Mouse (Mus musculus): Measurements from ENCODE around the gene Cers6.
A peak's percentile ranks its signal among the peaks of the same experiment; 100 is the strongest.

Gene Cers6

GRCm38 (mm10) chr2:69071440-69072235 lies 210.4 kb downstream of the Cers6 start:
- no peak for DNase-seq (ENCODE audit: low read depth)

GRCm38 (mm10) chr2:69077189-69077588 lies 215.9 kb downstream of the Cers6 start:
- no peak for DNase-seq (ENCODE audit: low read depth)

- no peak for DNase-seq (ENCODE audit: low read depth)
Observed at GRCm38 (mm10) chr2:69080760-69081159, 219.5 kb downstream of the Cers6 start.

- no peak for DNase-seq (ENCODE audit: low read depth)
Observed at GRCm38 (mm10) chr2:69082499-69083197, 221.4 kb downstream of the Cers6 start.

DNA sequence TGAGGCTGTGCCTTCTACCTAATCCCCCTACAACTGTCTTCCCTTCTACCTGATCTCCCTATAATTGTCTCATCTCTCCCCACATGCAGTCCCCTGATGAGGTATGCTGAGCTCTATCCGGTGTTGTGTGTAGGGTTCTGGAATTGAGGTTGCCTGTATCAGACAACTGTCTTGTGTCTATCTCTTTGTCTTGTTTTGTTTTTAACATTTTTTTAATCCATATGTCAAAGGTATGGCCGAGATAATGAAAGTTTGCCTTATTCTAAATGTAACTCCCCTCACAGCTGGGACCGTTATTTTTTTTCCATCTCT lies 221.9 kb downstream of the Cers6 start:
- no peak for DNase-seq (ENCODE audit: low read depth)

GRCm38 (mm10) chr2:69084416-69084815 lies 223.2 kb downstream of the Cers6 start:
- no peak for DNase-seq (ENCODE audit: low read depth)

DNA sequence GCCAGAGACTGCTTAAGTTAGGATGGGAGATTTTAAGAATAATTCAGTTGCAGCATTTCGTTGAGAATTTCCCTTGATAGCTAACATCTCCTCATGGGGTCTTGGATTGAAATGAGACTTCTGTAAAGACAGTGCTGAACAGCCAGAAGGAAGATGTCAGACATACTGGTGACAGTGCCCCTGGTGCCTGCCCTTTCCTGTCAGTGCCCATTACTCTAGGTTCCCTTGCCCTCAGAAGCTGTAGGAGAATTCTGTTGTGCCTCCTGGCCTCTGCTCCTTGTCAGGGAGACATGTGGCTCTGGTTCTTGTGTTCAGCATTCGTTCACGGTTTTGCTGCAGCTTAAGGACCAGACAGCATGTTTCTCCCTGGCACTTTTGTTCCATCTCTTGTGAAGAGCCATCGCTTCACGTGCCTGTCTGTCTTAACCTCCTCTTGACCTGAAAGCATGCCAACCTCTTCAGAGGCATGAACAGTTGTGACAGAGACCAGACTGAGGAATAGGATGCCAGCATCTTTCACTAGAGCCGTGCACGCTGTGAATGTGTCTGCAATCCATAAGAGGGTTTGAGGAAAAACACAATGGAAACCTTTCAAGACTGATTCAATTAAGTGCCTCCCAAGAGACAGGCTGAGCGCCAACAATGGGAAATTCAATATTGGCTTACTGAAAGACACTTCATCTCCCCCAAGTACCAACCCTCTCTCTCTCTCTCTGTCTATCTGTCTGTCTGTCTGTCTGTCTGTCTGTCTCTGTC lies 225.4 kb downstream of the Cers6 start:
- DNase-seq (ENCODE audit: low read depth): peak; percentile 11

- no peak for DNase-seq (ENCODE audit: low read depth)
Observed at GRCm38 (mm10) chr2:69095836-69096235, 234.6 kb downstream of the Cers6 start.

- no peak for DNase-seq (ENCODE audit: low read depth)
Observed at GRCm38 (mm10) chr2:69096821-69097220, 235.6 kb downstream of the Cers6 start.

DNA sequence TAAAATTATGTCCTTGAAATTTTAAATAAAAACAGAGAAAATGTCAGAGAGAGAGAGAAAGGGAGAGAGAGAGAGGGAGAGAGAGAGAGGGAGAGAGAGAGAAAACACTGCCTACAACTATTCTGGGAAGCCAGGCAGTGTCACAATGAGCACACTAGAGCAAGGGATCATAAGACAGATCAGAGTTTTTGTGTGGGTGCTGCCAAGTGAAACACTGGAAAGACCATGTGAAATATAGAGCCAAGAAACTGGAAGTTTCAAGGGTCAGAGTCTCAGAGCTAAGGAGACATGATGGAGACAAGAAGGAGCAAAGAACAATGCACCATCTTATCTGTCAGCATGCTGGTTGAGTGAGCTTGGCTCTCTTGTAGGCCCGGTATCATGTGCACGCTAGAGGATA lies 236.3 kb downstream of the Cers6 start:
- DNase-seq (ENCODE audit: low read depth): no peak

- no peak for DNase-seq (ENCODE audit: low read depth)
Observed at GRCm38 (mm10) chr2:69098701-69099100, 237.5 kb downstream of the Cers6 start.

- no peak for DNase-seq (ENCODE audit: low read depth)
Observed at GRCm38 (mm10) chr2:69099147-69099546, 237.9 kb downstream of the Cers6 start.

DNA sequence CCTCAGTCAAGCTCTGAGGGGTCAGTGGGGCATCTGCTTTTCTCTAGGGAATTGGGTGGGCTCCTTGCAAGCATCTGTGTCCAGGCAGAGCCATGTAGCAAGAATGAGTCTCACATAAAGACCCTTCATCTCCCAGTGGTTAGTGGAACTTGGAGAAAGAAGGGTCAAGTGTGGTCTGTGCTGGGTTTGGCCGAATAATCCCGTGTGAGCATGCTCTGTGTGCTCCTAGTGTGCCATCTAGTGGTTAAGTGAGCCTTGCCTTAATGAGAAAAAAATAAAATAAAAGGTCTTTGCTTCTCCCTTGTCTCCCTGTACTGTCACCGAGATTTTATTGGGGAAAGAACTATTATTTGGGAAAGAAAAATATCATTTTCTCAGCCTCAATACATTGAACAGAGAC lies 239.5 kb downstream of the Cers6 start:
- DNase-seq (ENCODE audit: low read depth): peak; percentile 74

GRCm38 (mm10) chr2:69103526-69103925 lies 242.3 kb downstream of the Cers6 start:
- no peak for DNase-seq (ENCODE audit: low read depth)

GRCm38 (mm10) chr2:69104511-69105145 lies 243.4 kb downstream of the Cers6 start:
- DNase-seq (ENCODE audit: low read depth): no peak

GRCm38 (mm10) chr2:69109246-69109645 lies 248.0 kb downstream of the Cers6 start:
- DNase-seq (ENCODE audit: low read depth): no peak

GRCm38 (mm10) chr2:69109710-69110109 lies 248.5 kb downstream of the Cers6 start:
- DNase-seq (ENCODE audit: low read depth): peak; percentile 12

GRCm38 (mm10) chr2:69112609-69113008 lies 251.4 kb downstream of the Cers6 start:
- no peak for DNase-seq (ENCODE audit: low read depth)

GRCm38 (mm10) chr2:69113829-69114547 lies 252.7 kb downstream of the Cers6 start:
- no peak for DNase-seq (ENCODE audit: low read depth)

DNA sequence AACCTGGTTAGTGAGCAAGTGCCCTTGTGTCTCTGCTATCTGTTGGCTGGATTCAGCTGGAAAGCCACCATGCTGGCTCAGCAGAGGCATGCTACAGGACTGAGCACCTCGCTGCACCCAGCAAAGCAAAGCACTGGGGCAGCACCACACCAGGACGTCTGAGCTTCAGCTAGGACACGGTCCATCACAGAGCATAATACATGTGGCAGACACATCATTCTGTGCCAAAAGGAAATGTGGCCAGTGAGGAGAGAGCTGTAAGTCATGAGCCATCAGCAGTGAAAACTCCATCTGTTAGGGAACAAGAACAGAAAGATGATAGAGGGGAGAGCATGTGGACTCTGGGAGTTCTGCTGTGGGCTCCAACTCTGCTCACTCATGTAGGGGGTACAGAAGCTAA lies 254.7 kb downstream of the Cers6 start:
- DNase-seq (ENCODE audit: low read depth): no peak

DNA sequence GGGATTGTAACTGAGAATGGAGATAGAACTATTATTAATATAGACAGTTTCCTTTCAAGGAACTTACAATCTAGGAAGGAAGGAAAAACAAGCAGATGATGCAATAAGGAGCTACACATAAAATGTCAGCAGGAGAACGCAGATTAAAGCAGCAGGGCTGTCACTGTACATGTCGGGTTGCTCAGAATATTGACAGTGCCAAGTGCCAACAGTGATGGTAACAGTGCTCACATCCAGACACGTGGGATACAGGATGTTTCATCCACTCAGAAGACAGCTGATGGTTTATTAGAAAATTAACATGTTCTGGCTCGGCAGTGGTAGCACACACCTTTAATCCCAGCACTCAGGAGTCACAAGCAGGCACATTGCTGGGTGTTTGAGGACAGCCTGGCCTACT lies 255.5 kb downstream of the Cers6 start:
- no peak for DNase-seq (ENCODE audit: low read depth)

DNA sequence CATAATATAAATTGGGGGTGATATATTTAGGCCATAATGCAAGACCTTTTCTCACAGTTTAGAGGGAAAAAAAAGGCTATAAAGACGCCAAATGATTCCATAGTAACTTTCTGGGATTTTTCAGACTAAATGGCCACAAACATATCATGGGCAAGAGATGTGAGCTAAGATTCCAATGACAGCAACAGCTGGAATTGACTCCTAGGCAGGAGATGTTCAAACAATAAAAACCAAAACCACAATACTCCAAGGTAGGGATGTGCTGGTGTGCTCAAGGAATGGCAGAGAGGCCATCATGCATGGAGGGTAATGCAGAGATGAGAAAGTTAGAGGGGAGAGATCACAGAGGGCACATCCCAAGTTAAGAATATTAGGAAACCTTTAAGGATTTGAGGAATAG lies 257.8 kb downstream of the Cers6 start:
- no peak for DNase-seq (ENCODE audit: low read depth)

All from NIH3T3 (cell line).